Mouse (Mus musculus) MN1 (cell line): Measurements from ENCODE around the gene Serpinb1b.
"Not testable (repeated sequence)": the region's sequence is repeated elsewhere in the genome, so short reads cannot be mapped to it uniquely, and the experiment has no call there.

ENCODE experiments used
- DNase-seq: peaks from one replicate; pipeline ENCODE4 v3.0.0-alpha.2; 2016; ENCODE audit warnings: low spot score

Serpinb1b gene

GRCm38 (mm10) chr13:33078056-33078705 lies at the start of gene Serpinb1b:
Gene Serpinb1b, plus strand, starts transcription at chr13:33078575.
- no peak for DNase-seq

GRCm38 (mm10) chr13:33029478-33029877 lies 48.9 kb upstream of the Serpinb1b start:
- not testable (repeated sequence) for DNase-seq

GRCm38 (mm10) chr13:33030281-33030680 lies 48.1 kb upstream of the Serpinb1b start:
- DNase-seq, result no peak

GRCm38 (mm10) chr13:33035506-33035905 lies 42.9 kb upstream of the Serpinb1b start:
- DNase-seq, result no peak

GRCm38 (mm10) chr13:33043542-33043941 lies 34.8 kb upstream of the Serpinb1b start:
- DNase-seq, result no peak

GRCm38 (mm10) chr13:33047234-33047633 lies 31.1 kb upstream of the Serpinb1b start:
- no peak for DNase-seq

- no peak for DNase-seq
Observed at GRCm38 (mm10) chr13:33048187-33048586, 30.2 kb upstream of the Serpinb1b start.

- no peak for DNase-seq
Observed at GRCm38 (mm10) chr13:33051697-33052096, 26.7 kb upstream of the Serpinb1b start.

GRCm38 (mm10) chr13:33063048-33063447 lies 15.3 kb upstream of the Serpinb1b start:
- no peak for DNase-seq

- DNase-seq, result no peak
Observed at GRCm38 (mm10) chr13:33067387-33067977, 10.9 kb upstream of the Serpinb1b start.

GRCm38 (mm10) chr13:33068164-33068563 lies 10.2 kb upstream of the Serpinb1b start:
- no peak for DNase-seq

- DNase-seq, result no peak
Observed at GRCm38 (mm10) chr13:33071776-33072175, 6.6 kb upstream of the Serpinb1b start.

GRCm38 (mm10) chr13:33074029-33074428 lies 4.3 kb upstream of the Serpinb1b start:
- DNase-seq, result peak; percentile 17

GRCm38 (mm10) chr13:33076247-33076646 lies 2.1 kb upstream of the Serpinb1b start:
- DNase-seq, result no peak

- no peak for DNase-seq
Observed at GRCm38 (mm10) chr13:33077026-33077685, 1.2 kb upstream of the Serpinb1b start.

GRCm38 (mm10) chr13:33079391-33079790 lies 1.0 kb downstream of the Serpinb1b start:
- DNase-seq, result no peak

- no peak for DNase-seq
Observed at GRCm38 (mm10) chr13:33080356-33080755, 2.0 kb downstream of the Serpinb1b start.

GRCm38 (mm10) chr13:33083834-33084233 lies 5.5 kb downstream of the Serpinb1b start:
- no peak for DNase-seq

GRCm38 (mm10) chr13:33084975-33085694 lies 6.8 kb downstream of the Serpinb1b start:
- DNase-seq, result no peak

GRCm38 (mm10) chr13:33085695-33086432 lies 7.5 kb downstream of the Serpinb1b start:
- DNase-seq, result peak; percentile 20

- no peak for DNase-seq
Observed at GRCm38 (mm10) chr13:33089566-33089965, 11.2 kb downstream of the Serpinb1b start.

- DNase-seq, result peak; percentile 14
Observed at GRCm38 (mm10) chr13:33090546-33090945, 12.2 kb downstream of the Serpinb1b start.
